In genomic region chr12:35283407-35283806, GRCm38 (mm10) we compare ENCODE assay signal across 26 mouse cellular contexts.
"Had no signal": no experiment of that assay in that cellular context is flagged by ENCODE, and none has a peak within 500 bp of the region (broad histone marks: within the 10 kb centered on the region; RNA-seq: fewer than 3 reads in every experiment).

No protein-coding gene starts in this region.

- H3K4me1 ChIP-seq: forebrain, embryonic 10.5 days; forebrain, embryonic 12.5 days; forebrain, embryonic 13.5 days; forebrain, embryonic 15.5 days had no signal

- ATAC-seq: forebrain, embryonic 13.5 days; forebrain, embryonic 14.5 days; forebrain, embryonic 15.5 days; forebrain, embryonic 16.5 days; forebrain, postnatal 0 days had no signal

- H3K9me3 ChIP-seq: embryonic facial prominence, embryonic 10.5 days; embryonic facial prominence, embryonic 12.5 days; embryonic facial prominence, embryonic 13.5 days; embryonic facial prominence, embryonic 15.5 days; forebrain, embryonic 10.5 days; forebrain, embryonic 12.5 days; forebrain, embryonic 13.5 days; forebrain, embryonic 15.5 days had no signal

- H3K4me3 ChIP-seq: embryonic facial prominence, embryonic 10.5 days; embryonic facial prominence, embryonic 12.5 days; embryonic facial prominence, embryonic 13.5 days; embryonic facial prominence, embryonic 15.5 days; erythroblast, embryonic 14.5 days; forebrain, embryonic 10.5 days; forebrain, embryonic 12.5 days; forebrain, embryonic 13.5 days; forebrain, embryonic 15.5 days; gastrocnemius, adult 2 months had no signal

- DNase-seq: cerebellum, adult 2 months; cerebellum, adult 8-10 months; cerebellum, adult 9-10 months; cerebellum, adult 9-11 months; cerebellum, postnatal 10 days; cerebellum, postnatal 14 days; cerebellum, postnatal 25 days; cerebellum, postnatal 36 days; embryo, embryonic 11 days; forebrain, postnatal 0 days; gastrocnemius, adult 2 months; gastrocnemius, postnatal 10 days; gastrocnemius, postnatal 14 days; gastrocnemius, postnatal 25 days; gastrocnemius, postnatal 36 days had no signal

- H3K4me2 ChIP-seq: embryonic facial prominence, embryonic 12.5 days; embryonic facial prominence, embryonic 13.5 days; embryonic facial prominence, embryonic 15.5 days; forebrain, embryonic 12.5 days; forebrain, embryonic 13.5 days; forebrain, embryonic 15.5 days had no signal

- H3K9ac ChIP-seq: embryonic facial prominence, embryonic 12.5 days; embryonic facial prominence, embryonic 13.5 days; embryonic facial prominence, embryonic 15.5 days; forebrain, embryonic 12.5 days; forebrain, embryonic 13.5 days; forebrain, embryonic 15.5 days; forebrain, postnatal 0 days had no signal

- H3K36me3 ChIP-seq: embryonic facial prominence, embryonic 10.5 days; embryonic facial prominence, embryonic 12.5 days; embryonic facial prominence, embryonic 13.5 days; embryonic facial prominence, embryonic 15.5 days; forebrain, embryonic 10.5 days; forebrain, embryonic 12.5 days; forebrain, embryonic 15.5 days had no signal

- H3K27me3 ChIP-seq: embryonic facial prominence, embryonic 12.5 days; embryonic facial prominence, embryonic 13.5 days; embryonic facial prominence, embryonic 15.5 days; forebrain, embryonic 12.5 days; forebrain, embryonic 13.5 days; forebrain, embryonic 15.5 days had no signal

- H3K27ac ChIP-seq: embryonic facial prominence, embryonic 10.5 days; embryonic facial prominence, embryonic 12.5 days; embryonic facial prominence, embryonic 13.5 days; embryonic facial prominence, embryonic 15.5 days; forebrain, embryonic 10.5 days; forebrain, embryonic 12.5 days; forebrain, embryonic 13.5 days; forebrain, embryonic 15.5 days had no signal
